Mouse (Mus musculus): ENCODE results near the gene Gm10681.
"Not testable (repeated sequence)": the region's sequence is repeated elsewhere in the genome, so short reads cannot be mapped to it uniquely, and the experiment has no call there.

- TF ChIP-seq CTCF (IDR thresholded peaks at IDR 0.05; ENCODE audit: borderline replicate concordance, extremely low read depth, insufficient read depth, insufficient read length); POLR2A (IDR thresholded peaks at IDR 0.05; ENCODE audit: borderline replicate concordance, extremely low read depth, insufficient read depth, insufficient read length, poor library complexity, severe bottlenecking): not testable (repeated sequence)
These were observed 64.1 kb downstream of the Gm10681 start for GRCm38 (mm10) chr3:98524552-98524951.
